Mouse (Mus musculus): Measurements from ENCODE around the gene Rere.

- TF ChIP-seq CTCF (IDR thresholded peaks at IDR 0.05; ENCODE audit: control insufficient read depth, insufficient read depth, insufficient replicate concordance, low read depth, low read length) (no peak), POLR2A (IDR thresholded peaks at IDR 0.05; ENCODE audit: control insufficient read depth, low read depth, low read length) (no peak)
These were observed 296.6 kb downstream of the Rere start for GRCm38 (mm10) chr4:150578021-150578420.
